Comparison of ENCODE assay signal across 8 mouse cellular contexts in the genomic region with DNA sequence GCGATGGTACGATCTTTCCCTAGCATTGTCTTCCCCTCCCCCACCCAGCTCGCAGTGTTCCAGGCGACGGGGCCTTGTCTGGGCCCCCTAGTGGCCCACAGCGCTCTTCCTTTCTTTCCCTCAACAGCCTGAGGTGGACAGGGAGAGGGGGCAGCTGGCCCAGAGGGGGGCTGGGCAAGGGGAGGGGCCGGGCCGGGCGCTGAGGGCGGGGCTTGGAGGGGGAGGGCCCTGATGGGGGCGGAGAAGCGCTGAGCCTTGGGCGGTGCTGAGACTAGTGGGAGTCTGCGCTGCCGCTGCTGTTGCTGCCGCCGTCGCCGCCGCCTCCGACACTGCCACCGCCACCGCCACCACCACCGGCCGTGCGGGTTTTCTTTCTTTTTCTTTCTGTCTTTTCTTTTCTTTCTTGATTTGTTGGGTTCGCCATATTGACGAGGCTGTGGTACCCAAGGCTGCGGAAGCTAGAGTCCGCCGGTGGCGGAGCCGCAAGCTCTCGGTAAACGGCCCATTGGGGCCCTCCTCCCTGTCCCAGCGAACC. TPM values are rescaled to one million over a fixed set of nuclear protein-coding genes. Genes with fewer than 3 reads are reported as not detected.
A peak's percentile ranks its signal among the peaks of the same experiment; 100 is the strongest.
DNase-seq lines count a peak whose midpoint lies in the region; ATAC-seq and TF ChIP-seq lines count a peak whose summit lies in the region.

A gene (plus strand): TSS at position 258 of the 535 bp plus-strand sequence.

- no peak for TF ChIP-seq EP300 in CH12.LX (IDR thresholded peaks at IDR 0.05; ENCODE audit: low read length)
- TF ChIP-seq EP300 in lung, postnatal 0 days (IDR thresholded peaks at IDR 0.05), result peak; percentile 65

- H3K9ac ChIP-seq in CH12.LX (ENCODE audit: insufficient read depth, low read depth), result peak within 1 kb of the TSS; percentile 71
- H3K9ac ChIP-seq in lung, postnatal 0 days (replicated peaks; ENCODE audit: low read depth), result peak within 1 kb of the TSS; percentile 76

- H3K4me3 ChIP-seq in CH12.LX (replicated peaks in 1 of 3; ENCODE audit: low read depth in 2 of 3, low read length in 2 of 3, poor library complexity in 1 of 3), result peak within 1 kb of the TSS; percentile 57 to 79 (median 68)
- H3K4me3 ChIP-seq in lung, postnatal 0 days (ENCODE audit: low read depth, low read length), result peak within 1 kb of the TSS; percentile 73

- peak; percentile 49; the same call in 1 of the 2 replicates for TF ChIP-seq POLR2A in CH12.LX (IDR thresholded peaks at IDR 0.05; ENCODE audit: low read depth, low read length)

- in situ Hi-C loops in CH12.LX (cut with MboI; ENCODE audit: low pct_ligation_motif_present, low pct_unique_long_range_greater_than_20kb, low sequenced_read_pairs), result no loop called here

- no peaks in the 10 kb centered on the region for H3K27me3 ChIP-seq in CH12.LX (replicated peaks)
- H3K27me3 ChIP-seq in lung, postnatal 0 days (replicated peaks; ENCODE audit: insufficient read depth, low read length), result no peaks in the 10 kb centered on the region

- H3K27ac ChIP-seq in CH12.LX (ENCODE audit: insufficient read depth, low read depth), result peak within 1 kb of the TSS; percentile 90
- peak within 1 kb of the TSS; percentile 96 for H3K27ac ChIP-seq in lung, postnatal 0 days (ENCODE audit: low read length)

- H3K4me1 ChIP-seq in CH12.LX (ENCODE audit: control insufficient read depth in 1 of 2, insufficient read depth in 2 of 2), result no peaks in the 10 kb centered on the region
- H3K4me1 ChIP-seq in lung, postnatal 0 days (ENCODE audit: insufficient read depth, low read depth, low read length), result no peaks in the 10 kb centered on the region

- WGBS in lung, postnatal 0 days, result 9% methylated on average over 15 of the region's 36 CpGs

- no peaks in the 10 kb centered on the region for H3K9me3 ChIP-seq in CH12.LX (replicated peaks; ENCODE audit: low read length)
- H3K9me3 ChIP-seq in lung, postnatal 0 days (ENCODE audit: low read length), result no peaks in the 10 kb centered on the region

- TF ChIP-seq CTCF in CH12.LX (conservative IDR thresholded peaks at IDR 0.05 in 1 of 2, IDR thresholded peaks at IDR 0.05 in 1 of 2; ENCODE audit: low read depth in 2 of 2, low read length in 2 of 2), result peak in 1 of 2 experiments; percentile 66; a peak in 2 of 4 replicates
- peak; percentile 77 for TF ChIP-seq CTCF in lung, postnatal 0 days (IDR thresholded peaks at IDR 0.05)

- H3K36me3 ChIP-seq in CH12.LX (replicated peaks in 1 of 2; ENCODE audit: control insufficient read depth in 1 of 2, insufficient read depth in 1 of 2, low read length in 1 of 2), result no peaks in the 10 kb centered on the region
- H3K36me3 ChIP-seq in lung, postnatal 0 days (ENCODE audit: insufficient read depth, low read length), result no peaks in the 10 kb centered on the region

- dilution Hi-C loops in CH12.LX (cut with MboI; ENCODE audit: extremely low pct_ligation_motif_present, extremely low pct_unique_long_range_greater_than_20kb, low sequenced_read_pairs), result no loop called here

- DNase-seq in CH12.LX (ENCODE audit: extremely low read depth), result peak; percentile 83
- DNase-seq in adrenal gland, adult 8-10 months, result no peak
- DNase-seq in fibroblast of lung, adult 2 months (ENCODE audit: low read depth), result peak; percentile 66
- DNase-seq in heart, postnatal 10 days, result peak; percentile 88 to 90
- DNase-seq in kidney, postnatal 4 days, result peak; percentile 90 to 93
- peak; percentile 95 for DNase-seq in lung, postnatal 0 days (ENCODE audit: low spot score)
- peak; percentile 75 for DNase-seq in retina, adult 2 months (ENCODE audit: low read depth, low spot score)
- peak; percentile 64 for DNase-seq in urinary bladder, postnatal 25 days (ENCODE audit: low spot score)

- H3K4me2 ChIP-seq in CH12.LX (ENCODE audit: insufficient read depth, low read depth, poor library complexity, severe bottlenecking), result peak within 1 kb of the TSS; percentile 51
- peak within 1 kb of the TSS; percentile 56 for H3K4me2 ChIP-seq in lung, postnatal 0 days (replicated peaks; ENCODE audit: low read depth, low read length)

- ATAC-seq in lung, postnatal 0 days, result peak; percentile 89

- TF ChIP-seq RAD21 in CH12.LX (IDR thresholded peaks at IDR 0.05; ENCODE audit: low read depth, low read length), result peak; percentile 15

- H3K79me2 ChIP-seq in CH12.LX (replicated peaks; ENCODE audit: control insufficient read depth, extremely low read depth, insufficient read depth, poor library complexity, severe bottlenecking), result peaks cover 10% of the 10 kb centered on the region

- intact Hi-C loops in heart, postnatal 10 days (cut with DNase I), result loop anchor here (1.0 to 2.0 kb wide), 2 partner anchors 29 to 75 kb away; no protein-coding TSS in a partner anchor

TF ChIP-seq in CH12.LX, 34 proteins besides CTCF, POLR2A, EP300 and RAD21:
- 0 out of 2 replicates have a peak, but pooled peaks have one; percentile 49 for TF ChIP-seq MEF2A (IDR thresholded peaks at IDR 0.05; ENCODE audit: borderline replicate concordance, low read depth, low read length)
- peak; percentile 41; the same call in 1 of the 2 replicates for TF ChIP-seq ELF1 (IDR thresholded peaks at IDR 0.05; ENCODE audit: low read depth, low read length)
- TF ChIP-seq MAX (IDR thresholded peaks at IDR 0.05; ENCODE audit: low read length), result no peak
- no peak for TF ChIP-seq JUN (IDR thresholded peaks at IDR 0.05; ENCODE audit: insufficient read depth, low read depth, low read length)
- TF ChIP-seq MAFK (IDR thresholded peaks at IDR 0.05; ENCODE audit: insufficient replicate concordance, low read length), result no peak
- peak; percentile 41 for TF ChIP-seq SMC3 (IDR thresholded peaks at IDR 0.05; ENCODE audit: low read depth, low read length)
- TF ChIP-seq MAZ (IDR thresholded peaks at IDR 0.05; ENCODE audit: low read depth, low read length), result 0 out of 2 replicates have a peak, but pooled peaks have one; percentile 27
- no peak for TF ChIP-seq HCFC1 (IDR thresholded peaks at IDR 0.05; ENCODE audit: low read depth, low read length)
- peak; percentile 7; the same call in 1 of the 2 replicates for TF ChIP-seq BHLHE40 (IDR thresholded peaks at IDR 0.05; ENCODE audit: low read depth, low read length)
- TF ChIP-seq TCF12 (IDR thresholded peaks at IDR 0.05; ENCODE audit: low read depth, low read length), result peak; percentile 37; the same call in 1 of the 2 replicates
- TF ChIP-seq NRF1 (IDR thresholded peaks at IDR 0.05; ENCODE audit: low read depth, low read length), result peak; percentile 11; the same call in 1 of the 2 replicates
- TF ChIP-seq NELFE (IDR thresholded peaks at IDR 0.05; ENCODE audit: low read depth, low read length), result peak; percentile 44; the same call in 1 of the 2 replicates
- TF ChIP-seq IRF4 (IDR thresholded peaks at IDR 0.05; ENCODE audit: low read depth, low read length), result no peak
- 0 out of 2 replicates have a peak, but pooled peaks have one; percentile 8 for TF ChIP-seq ETS1 (conservative IDR thresholded peaks at IDR 0.05; ENCODE audit: low read depth, low read length)
- TF ChIP-seq USF1 (IDR thresholded peaks at IDR 0.05; ENCODE audit: low read depth, low read length), result no peak
- TF ChIP-seq PAX5 (IDR thresholded peaks at IDR 0.05; ENCODE audit: low read length), result no peak
- TF ChIP-seq ZMIZ1 (IDR thresholded peaks at IDR 0.05; ENCODE audit: low read depth, low read length), result 0 out of 2 replicates have a peak, but pooled peaks have one; percentile 33
- TF ChIP-seq SIN3A (IDR thresholded peaks at IDR 0.05; ENCODE audit: low read length), result peak; percentile 38; the same call in 1 of the 2 replicates
- peak; percentile 86 for TF ChIP-seq CHD2 (IDR thresholded peaks at IDR 0.05; ENCODE audit: low read length)
TF ChIP-seq in CH12.LX: peak in this region for 12.

RNA-seq across cellular contexts. Expression of the gene that starts here (rescaled TPM):
- total RNA-seq in CH12.LX (2012; rRNA removed) (62.8 and 73.2 TPM in 2 replicates), CH12.LX (2014; rRNA removed) (64.5 and 79.8 TPM in 2 replicates)
- 47.1 and 56.3 TPM in 2 replicates for polyA plus RNA-seq in CH12.LX (2012; ENCODE audit: insufficient read length, low read depth)
- 100 to 1,000 TPM; 172 to 242 (median 222) TPM for total RNA-seq in adrenal gland, adult 8-10 months (2022)
- 100 to 1,000 TPM; 151 to 153 TPM for total RNA-seq in heart, postnatal 10 days (2021)
- polyA plus RNA-seq in lung, postnatal 0 days (2015; fragmentation: Nextera tagmentation; extraction: Ambion mirVana), result 21.0 and 21.2 TPM in 2 replicates
